Mouse (Mus musculus): Measurements from ENCODE around the gene Rab13.

GRCm38 (mm10) chr3:90253653-90254418 is 40.3 kb downstream of the Rab13 start, which contains the start of gene Crtc2:
- no peak for TF ChIP-seq CTCF (IDR thresholded peaks at IDR 0.05; ENCODE audit: borderline replicate concordance, insufficient read depth, low read depth, low read length)
- 0 out of 2 replicates have a peak, but pooled peaks have one; percentile 43 for TF ChIP-seq POLR2A (IDR thresholded peaks at IDR 0.05; ENCODE audit: borderline replicate concordance, insufficient read depth, low read length)
